Mouse (Mus musculus): Measurements from ENCODE around the gene Zscan12.
"Not testable (repeated sequence)": the region's sequence is repeated elsewhere in the genome, so short reads cannot be mapped to it uniquely, and the experiment has no call there.

The Zscan12 gene

DNA sequence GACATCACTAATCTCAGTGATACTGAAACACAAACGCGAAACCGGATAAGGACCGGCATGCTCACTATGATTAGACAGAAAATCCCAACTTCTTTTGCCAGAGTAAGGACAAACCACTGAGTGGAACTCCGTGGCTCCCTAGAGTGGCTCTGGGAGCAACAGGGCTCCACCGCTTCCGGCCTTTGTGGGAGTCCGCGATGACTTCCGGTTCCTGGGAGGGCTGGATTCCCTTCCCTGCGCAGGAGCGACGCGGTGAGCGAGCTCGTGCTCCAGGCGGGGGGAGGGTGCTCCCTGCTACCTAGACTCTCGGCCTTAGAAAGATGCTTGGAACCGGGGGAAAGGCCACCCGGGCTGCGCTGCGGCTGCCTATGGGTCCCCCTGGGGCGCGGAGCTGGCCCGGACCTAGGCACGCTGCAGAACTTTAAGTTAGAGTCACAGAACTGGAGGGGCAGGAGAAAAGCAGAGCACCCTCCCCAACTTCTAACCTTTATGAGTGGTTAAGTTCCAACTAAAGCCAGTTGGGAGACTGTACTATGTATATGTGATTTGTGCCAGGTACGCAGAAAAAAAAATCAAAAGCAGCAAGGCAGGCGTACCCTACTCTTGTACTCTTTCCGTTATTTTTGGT is at the start of gene Zscan12:
Zscan12 (plus strand) TSS at position 200 of the 628 bp plus-strand sequence.
- peak; percentile 77 for DNase-seq (ENCODE audit: low read depth)

- DNase-seq (ENCODE audit: low read depth): no peak
These were observed 49.8 kb upstream of the Zscan12 start for GRCm38 (mm10) chr13:21312854-21313253.

DNA sequence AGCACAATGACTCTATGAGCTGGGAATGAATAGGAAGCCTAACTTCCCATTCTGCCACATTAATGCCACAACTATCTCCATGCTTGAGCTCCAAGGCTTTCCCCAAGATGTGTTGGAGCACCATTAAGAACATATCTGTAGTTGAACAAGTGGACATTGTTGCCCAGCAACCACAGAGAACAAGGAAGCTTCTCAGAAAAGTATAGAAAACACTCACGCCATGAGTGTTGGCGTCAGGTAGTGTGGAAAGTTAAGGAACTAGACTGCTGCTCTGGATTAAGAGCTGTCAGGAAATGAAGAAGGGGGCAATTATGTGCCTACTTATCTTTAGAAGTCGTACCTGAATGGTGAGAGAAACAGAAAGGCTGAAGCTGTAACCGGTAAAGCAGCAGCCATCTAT is 48.7 kb upstream of the Zscan12 start:
- no peak for DNase-seq (ENCODE audit: low read depth)

DNA sequence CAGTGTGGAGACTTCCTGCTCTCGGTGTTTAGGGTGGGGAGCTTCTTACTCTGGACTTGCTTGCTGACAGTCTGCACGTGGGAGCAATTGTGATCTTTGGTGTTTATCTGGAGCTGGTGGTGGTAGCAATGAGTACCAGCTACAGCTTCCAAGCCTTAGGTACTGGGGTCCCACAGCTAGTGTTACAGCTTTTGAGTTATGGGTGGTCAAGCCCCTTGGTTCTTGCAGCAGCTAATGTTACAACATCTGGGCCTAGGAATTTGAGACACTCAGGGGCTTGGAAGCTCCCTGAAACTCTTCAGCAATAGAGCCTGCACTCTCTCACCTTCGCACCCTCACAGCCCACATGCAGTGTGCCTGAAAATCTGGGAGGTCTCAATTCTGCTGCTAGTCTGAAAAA is 42.4 kb upstream of the Zscan12 start:
- DNase-seq (ENCODE audit: low read depth): no peak

GRCm38 (mm10) chr13:21321890-21322494 is 40.6 kb upstream of the Zscan12 start:
- no peak for DNase-seq (ENCODE audit: low read depth)

GRCm38 (mm10) chr13:21322509-21323375 is 39.9 kb upstream of the Zscan12 start:
- DNase-seq (ENCODE audit: low read depth): peak; percentile 10

- no peak for DNase-seq (ENCODE audit: low read depth)
These were observed 39.2 kb upstream of the Zscan12 start for GRCm38 (mm10) chr13:21323405-21323804.

GRCm38 (mm10) chr13:21326191-21326590 is 36.4 kb upstream of the Zscan12 start:
- DNase-seq (ENCODE audit: low read depth): peak; percentile 9

DNA sequence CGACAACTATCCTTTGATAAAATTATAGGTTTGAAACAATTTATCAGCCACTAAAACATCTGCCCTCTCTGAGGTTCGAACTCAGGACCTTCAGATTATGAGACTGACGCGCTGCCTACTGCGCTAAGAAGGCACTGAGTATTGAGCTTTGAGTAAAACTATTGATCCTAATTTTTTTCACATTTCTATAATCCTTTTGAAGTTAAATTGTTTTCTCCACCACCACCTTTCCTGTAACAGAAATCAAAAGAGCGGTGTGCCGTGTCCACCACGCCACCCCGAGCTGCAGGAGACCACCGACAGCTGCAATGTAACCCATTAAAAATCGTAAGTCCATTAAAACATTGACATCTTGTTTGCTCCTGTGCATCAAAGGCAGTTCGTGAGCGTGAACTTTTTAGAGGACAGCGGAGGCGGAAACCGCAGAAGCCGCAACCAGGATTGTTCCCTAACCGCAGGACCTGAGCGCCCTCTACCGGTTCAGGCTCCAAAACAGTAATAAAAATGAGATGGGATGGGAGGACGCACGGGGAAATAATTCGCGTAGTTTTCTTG is 35.9 kb upstream of the Zscan12 start:
- DNase-seq (ENCODE audit: low read depth): peak; percentile 45

- DNase-seq (ENCODE audit: low read depth): no peak
These were observed 35.2 kb upstream of the Zscan12 start for GRCm38 (mm10) chr13:21327424-21327823.

GRCm38 (mm10) chr13:21346610-21347009 is 16.0 kb upstream of the Zscan12 start, which contains the start of gene Olfr1367:
Gene Olfr1367 (plus strand): TSS chr13:21346910.
- DNase-seq (ENCODE audit: low read depth): no peak

DNA sequence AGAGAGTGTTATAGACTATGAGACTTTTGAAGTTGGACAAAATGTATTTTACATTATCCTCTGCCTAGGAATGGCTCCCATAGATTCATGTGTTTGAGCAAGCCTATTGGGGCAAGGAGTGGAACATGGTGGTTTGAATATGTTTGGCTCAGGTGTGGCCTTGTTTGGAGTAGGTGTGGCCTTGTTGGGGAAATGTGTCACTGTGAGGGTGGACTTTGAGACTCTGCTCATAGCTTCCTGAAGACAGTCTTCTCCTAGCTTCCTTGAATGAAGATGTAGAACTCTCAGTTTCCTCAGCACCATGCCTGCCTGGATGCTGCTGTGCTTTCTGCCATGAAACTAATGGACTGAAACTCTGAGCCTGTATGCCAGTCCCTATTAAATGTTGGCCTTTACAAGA is 12.0 kb upstream of the Zscan12 start:
- DNase-seq (ENCODE audit: low read depth): no peak

DNA sequence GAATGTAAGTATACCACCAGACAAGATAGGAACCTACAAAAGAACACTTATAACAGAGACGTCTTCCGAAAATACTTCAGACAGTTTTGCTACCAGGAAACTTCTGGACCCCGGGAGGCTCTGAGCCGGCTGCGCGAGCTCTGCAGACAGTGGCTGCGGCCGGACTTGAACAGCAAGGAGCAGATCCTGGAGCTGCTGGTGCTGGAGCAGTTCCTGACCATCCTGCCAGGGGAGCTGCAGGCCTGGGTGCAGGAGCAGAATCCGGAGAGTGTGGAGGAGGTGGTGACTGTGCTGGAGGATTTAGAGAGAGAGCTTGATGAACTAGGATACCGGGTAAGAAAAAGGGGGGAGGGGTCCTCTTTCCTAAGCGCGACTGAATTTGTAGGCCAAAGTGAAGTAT is 1.1 kb downstream of the Zscan12 start:
- DNase-seq (ENCODE audit: low read depth): no peak

- DNase-seq (ENCODE audit: low read depth): no peak
These were observed 4.0 kb downstream of the Zscan12 start for GRCm38 (mm10) chr13:21366635-21367034.

GRCm38 (mm10) chr13:21372700-21373099 is 10.1 kb downstream of the Zscan12 start:
- no peak for DNase-seq (ENCODE audit: low read depth)

DNA sequence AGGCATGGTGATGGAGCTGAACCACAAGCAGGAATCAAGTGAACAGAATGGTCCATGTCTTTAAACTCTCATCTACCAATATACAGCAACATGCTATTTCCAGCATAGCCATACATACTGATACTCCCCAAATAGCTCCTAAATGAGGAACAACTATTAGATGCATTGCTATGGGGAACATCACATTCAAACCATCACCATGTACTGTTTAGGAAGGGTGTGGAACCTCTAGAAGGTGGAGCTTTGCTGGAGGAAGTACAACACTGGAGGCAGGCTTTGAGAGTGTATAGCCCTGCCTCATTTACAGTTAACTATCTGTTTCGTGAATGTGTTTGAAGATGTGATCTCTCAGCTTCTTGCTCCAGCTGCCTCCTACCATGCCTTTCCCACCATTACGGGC is 15.2 kb downstream of the Zscan12 start:
- no peak for DNase-seq (ENCODE audit: low read depth)

DNA sequence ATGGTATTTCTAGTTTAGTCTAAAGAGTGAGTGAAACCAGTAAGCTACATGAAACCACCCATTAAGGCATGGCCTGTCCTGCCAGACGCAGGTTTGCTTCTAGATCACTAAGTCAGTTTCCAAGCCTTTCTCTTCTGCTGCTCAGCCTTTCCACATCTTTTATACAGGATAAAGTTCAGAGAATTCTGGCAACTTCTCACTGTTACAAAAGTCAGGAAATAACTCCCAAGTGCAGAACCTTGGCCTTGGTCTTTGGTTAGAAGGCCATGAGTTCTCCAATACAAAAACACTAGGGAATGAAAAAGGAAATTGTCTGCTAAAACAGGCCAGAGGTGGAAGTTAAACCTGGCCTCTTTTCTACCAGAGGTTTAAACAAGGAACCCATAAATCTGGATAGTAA is 32.6 kb downstream of the Zscan12 start:
- DNase-seq (ENCODE audit: low read depth): no peak

DNA sequence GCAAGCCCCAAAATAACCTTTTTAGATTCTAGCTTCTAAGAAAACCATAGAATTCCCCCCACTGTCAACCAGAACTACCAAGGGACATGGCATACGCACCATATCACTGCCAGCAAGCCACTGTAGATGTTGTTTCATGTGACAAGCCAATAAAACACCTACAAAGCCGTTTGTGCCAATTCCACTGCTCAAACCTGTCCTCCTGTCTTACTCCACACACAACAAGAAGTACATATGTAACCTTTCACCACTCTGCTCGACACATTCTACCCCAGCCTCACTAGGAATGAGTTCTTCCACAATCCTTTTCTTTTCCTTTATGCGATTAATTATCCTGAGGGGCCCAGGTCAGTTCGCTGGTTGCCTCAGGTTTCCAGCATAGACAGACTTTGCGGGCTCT is 33.0 kb downstream of the Zscan12 start:
- no peak for DNase-seq (ENCODE audit: low read depth)

DNA sequence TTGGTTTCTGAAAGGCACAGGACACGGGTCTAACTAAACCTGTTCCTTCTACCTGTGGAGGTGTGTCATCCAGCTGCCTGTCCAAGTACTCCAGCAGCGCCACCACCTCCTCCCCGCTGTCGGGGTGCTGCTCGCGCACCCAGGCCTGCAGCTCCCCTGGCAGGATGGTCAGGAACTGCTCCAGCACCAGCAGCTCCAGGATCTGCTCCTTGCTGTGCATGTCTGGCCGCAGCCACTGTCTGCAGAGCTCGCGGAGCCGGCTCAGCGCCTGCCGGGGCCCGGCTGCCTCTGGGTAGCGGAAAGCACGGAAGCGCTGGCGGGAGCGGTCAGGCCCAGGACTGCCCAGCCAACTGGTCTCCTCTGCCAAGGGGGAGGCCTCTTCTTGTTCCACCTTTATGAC is 33.4 kb downstream of the Zscan12 start:
- DNase-seq (ENCODE audit: low read depth): not testable (repeated sequence)

DNA sequence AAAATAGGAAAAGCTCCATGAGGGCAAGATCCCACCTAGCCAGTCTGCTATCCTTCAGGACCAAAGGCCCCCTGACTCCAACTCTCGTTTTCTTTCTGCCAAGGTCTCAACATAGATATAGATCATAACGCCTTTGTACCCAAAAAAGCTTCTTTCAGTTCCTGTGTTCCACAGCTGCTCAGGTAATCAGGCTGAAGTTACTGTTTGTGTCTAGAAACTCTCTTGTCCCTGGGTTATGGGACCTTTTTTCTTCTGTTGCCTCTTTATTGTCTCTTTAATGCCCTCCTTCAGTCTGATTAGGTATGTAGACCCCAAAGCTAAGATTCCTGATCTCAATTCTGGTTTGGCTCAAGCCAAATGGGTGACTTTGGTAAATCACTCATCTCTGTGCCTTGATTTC is 34.9 kb downstream of the Zscan12 start:
- DNase-seq (ENCODE audit: low read depth): no peak

GRCm38 (mm10) chr13:21401166-21401565 is 38.5 kb downstream of the Zscan12 start:
- no peak for DNase-seq (ENCODE audit: low read depth)

GRCm38 (mm10) chr13:21401636-21402286 is 39.1 kb downstream of the Zscan12 start:
- DNase-seq (ENCODE audit: low read depth): no peak

Measured in fibroblast of lung, adult 2 months (primary cell).